Mouse (Mus musculus) cerebellum, postnatal 14 days (tissue): Measurements from ENCODE around the gene Ndufb3.
"Not testable (repeated sequence)": the region's sequence is repeated elsewhere in the genome, so short reads cannot be mapped to it uniquely, and the experiment has no call there.

Experiments used
- DNase-seq, 2 experiments: peaks; one replicate each; pipeline ENCODE4 v3.0.0; 2021; ENCODE audit warnings: mixed read lengths in 2 of 2

Ndufb3 gene

DNA sequence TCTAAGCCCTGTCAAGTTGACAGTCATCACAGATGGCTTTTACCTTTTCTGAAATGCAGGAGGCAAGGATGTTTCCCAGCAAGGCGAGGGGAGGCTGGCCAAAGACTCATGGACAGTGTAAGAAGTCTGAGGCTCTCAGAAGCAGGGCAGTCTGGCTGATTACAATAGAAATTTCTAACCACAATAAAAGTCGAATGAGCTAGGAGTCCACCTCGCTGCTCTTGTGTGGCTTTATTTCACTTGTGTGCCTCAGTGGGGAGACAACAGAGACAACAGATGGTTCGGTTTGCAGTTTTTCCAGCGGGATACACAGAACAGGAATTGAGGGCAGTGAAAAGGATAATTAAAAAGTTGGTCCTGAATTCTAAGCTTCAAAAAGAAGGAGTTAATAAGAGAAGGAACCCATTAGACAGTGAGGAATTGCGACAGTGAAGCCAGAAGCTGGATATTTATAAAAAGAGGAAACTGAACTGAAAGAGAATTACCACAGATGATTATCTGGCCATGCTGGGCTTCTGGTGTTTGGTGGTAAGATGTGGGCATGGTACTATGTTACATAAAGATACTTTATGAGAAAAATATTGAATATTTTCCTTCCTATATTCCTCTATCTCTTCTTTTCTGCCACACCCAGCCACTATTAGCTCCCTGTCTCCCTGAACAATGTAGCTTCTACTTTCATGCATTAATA, 31.9 kb downstream of the Ndufb3 start:
- peak in 1 of 2 experiments; percentile 16 for DNase-seq

- peak in 1 of 2 experiments; percentile 43 for DNase-seq
Measured at GRCm38 (mm10) chr1:58618766-58619165, 32.6 kb downstream of the Ndufb3 start.

DNA sequence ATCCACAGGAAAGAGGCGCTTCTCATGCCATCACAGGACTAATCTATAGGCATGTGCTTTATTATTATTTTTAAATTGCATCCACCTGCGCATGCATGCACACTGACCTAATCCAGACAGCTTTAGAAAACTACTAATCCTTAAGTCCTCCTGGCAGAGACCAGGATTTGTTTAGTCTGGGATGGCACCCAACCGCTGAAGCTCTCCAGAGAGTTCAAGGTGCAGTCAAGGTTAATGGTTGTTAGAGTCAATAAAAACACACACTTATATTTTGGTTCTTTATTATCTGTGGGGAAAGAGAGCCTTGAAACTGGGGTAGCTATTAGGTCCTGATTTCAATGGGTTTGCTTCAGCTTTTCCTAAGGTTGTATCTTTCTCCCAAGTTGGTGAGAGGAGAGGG, 35.1 kb downstream of the Ndufb3 start:
- no peak for DNase-seq

- DNase-seq, result peak; percentile 43 to 53
Measured at GRCm38 (mm10) chr1:58621996-58622748, 36.0 kb downstream of the Ndufb3 start.

GRCm38 (mm10) chr1:58628847-58629246, 42.7 kb downstream of the Ndufb3 start:
- not testable (repeated sequence) for DNase-seq
